Mouse (Mus musculus) ovary, adult 2 months (tissue): ENCODE results near the gene Ndn. TPM values are rescaled to one million over a fixed set of nuclear protein-coding genes. Genes with fewer than 3 reads are reported as not detected.

ENCODE experiments used
- polyA plus RNA-seq: library from polyadenylated mRNA; depleted of rRNA; stranded (reverse); fragments of >200 nt; gene quantifications from 2 replicates; pipeline ENCODE4 v1.2.3, GENCODE M21; 2012; rRNA removed

Ndn gene
- polyA plus RNA-seq = 21.9 and 22.3 TPM in 2 replicates

GRCm38 (mm10) chr7:62346269-62346668 lies at the start of gene Ndn:
TSS of gene Ndn (plus strand) at chr7:62346569.

GRCm38 (mm10) chr7:62376510-62377304 lies 30.3 kb downstream of the Ndn start, which contains the start of gene Magel2:
TSS of gene Magel2 (plus strand) at chr7:62377010.

Other genes starting within 250 kb of the Ndn start
- 0.02 and 0.16 TPM in 2 replicates for gene Magel2, start 30.4 kb downstream of the Ndn start, polyA plus RNA-seq
- 2.1 and 3.7 TPM in 2 replicates for gene Mkrn3, start 73.6 kb downstream of the Ndn start, polyA plus RNA-seq
- 3.8 and 5.1 TPM in 2 replicates for gene Peg12, start 117.9 kb downstream of the Ndn start, polyA plus RNA-seq